Mouse (Mus musculus) ES-Bruce4 (cell line): ENCODE results near the gene Dab1.

Experiments used
- CTCF ChIP-seq: IDR thresholded peaks from one replicate; pipeline ENCODE4 v1.8.1; 2011; ENCODE audit warnings: low read depth, low read length
- EP300 ChIP-seq: IDR thresholded peaks from 2 replicates; pipeline ENCODE4 v1.6.1; 2011; ENCODE audit warnings: low read depth, low read length; ENCODE audit not compliant: insufficient read depth
- POLR2A ChIP-seq: IDR thresholded peaks from one replicate; pipeline ENCODE4 v1.8.1; 2011; ENCODE audit warnings: low read length; ENCODE audit not compliant: insufficient read depth

DNA sequence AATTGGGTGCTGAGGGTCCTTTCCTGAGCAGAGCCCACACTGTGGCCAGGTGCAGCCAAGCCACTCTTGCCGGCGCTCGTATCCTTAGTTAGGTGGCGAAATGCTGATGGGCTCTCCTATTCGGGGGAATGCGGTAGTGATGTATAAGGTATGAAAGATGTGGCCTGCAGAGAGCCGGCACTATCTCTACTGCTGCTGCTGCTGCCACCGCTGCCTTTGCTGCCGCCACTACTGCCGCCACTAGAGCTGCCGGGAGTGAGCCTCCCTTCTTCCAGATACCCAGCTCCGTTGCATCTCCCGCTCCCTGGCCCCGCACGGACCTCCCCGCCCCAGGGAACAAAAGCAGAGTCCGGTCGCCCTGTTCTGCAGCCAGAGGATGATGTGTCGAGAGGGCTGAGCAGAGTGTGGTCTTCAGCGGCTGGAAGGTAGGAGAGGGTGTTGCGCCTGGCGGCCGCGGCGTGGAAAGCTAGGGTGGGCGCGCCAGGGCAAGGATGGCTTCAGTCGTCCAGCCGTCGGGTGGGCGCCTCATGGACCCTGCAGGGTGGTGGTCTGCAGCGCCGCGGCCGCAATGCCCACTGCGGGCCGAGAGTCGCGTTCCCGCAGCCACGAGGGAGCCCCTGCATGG is at the start of gene Dab1:
- TF ChIP-seq CTCF, result no peak
- no peak for TF ChIP-seq EP300
- no peak for TF ChIP-seq POLR2A
